Mouse (Mus musculus): ENCODE measurements at regions not wholly inside any gene's neighbourhood (a gene's known extent, or its start where the extent isn't known, plus 50 kb on each side); places are given as distances from the start of the nearest gene placed in this dataset.

DNA sequence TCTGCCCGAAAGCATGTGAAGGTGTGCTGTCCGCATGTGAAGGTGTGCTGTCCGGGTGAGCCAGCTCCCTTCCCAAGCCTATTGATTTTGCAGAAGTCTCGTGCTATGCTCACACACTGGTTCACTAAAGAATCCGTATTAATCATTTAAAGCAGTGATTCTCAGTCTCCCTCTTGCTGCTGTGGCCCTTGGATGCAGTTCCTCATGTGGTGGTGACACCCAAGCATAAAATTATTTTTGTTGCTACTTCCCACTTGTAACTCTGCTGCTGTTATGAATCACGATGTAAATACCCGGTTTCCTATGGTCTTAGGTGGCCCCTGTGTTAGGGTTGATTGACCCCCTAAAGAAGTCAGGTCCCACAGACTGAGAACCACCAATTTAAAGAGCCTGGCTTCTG, 55.7 kb upstream of the Emb start:
- ATAC-seq (ENCODE audit: low FRiP score) (no peak), DNase-seq (ENCODE audit: low spot score) (no peak)
- no peak overlapping the region for H3K4me3 ChIP-seq (replicated peaks; ENCODE audit: low read length)
- H3K27me3 ChIP-seq (ENCODE audit: control insufficient read depth, insufficient read depth, low read length) = no peaks in the 10 kb centered on the region
- H3K4me1 ChIP-seq (replicated peaks; ENCODE audit: control insufficient read depth, insufficient read depth, low read length) = no peaks in the 10 kb centered on the region
- no peak overlapping the region for H3K4me2 ChIP-seq (replicated peaks)
- H3K27ac ChIP-seq = no peak overlapping the region
- no peak overlapping the region for H3K9ac ChIP-seq
- no peaks in the 10 kb centered on the region for H3K9me3 ChIP-seq (ENCODE audit: control insufficient read depth, low read length)
- H3K36me3 ChIP-seq (replicated peaks; ENCODE audit: control insufficient read depth, insufficient read depth) = no peaks in the 10 kb centered on the region
- 89% methylated on average over 7 of the region's 7 CpGs for WGBS

DNA sequence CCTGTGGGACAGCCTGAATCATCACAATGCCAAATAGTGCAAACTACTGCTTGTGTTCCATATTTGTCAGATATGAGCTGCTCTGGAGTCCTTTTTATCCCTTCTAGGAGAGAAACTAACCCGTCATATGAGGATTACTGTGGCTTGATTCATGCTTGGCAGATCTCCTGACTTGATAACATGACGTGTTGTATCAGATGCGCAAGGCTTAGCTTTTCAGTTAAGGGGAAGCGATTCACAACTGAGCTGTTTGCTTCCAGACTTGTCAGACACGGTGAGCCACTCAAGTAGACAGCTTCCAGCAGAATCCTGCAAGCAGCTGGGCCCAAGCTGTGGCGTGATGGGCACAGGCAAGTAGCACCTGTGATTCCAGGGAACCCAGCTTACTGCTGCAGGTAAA, 64.5 kb upstream of the Emb start:
- no peak overlapping the region for H3K9ac ChIP-seq
- H3K27me3 ChIP-seq (ENCODE audit: control insufficient read depth, insufficient read depth, low read length) = no peaks in the 10 kb centered on the region
- H3K9me3 ChIP-seq (ENCODE audit: control insufficient read depth, low read length) = no peaks in the 10 kb centered on the region
- H3K4me1 ChIP-seq (replicated peaks; ENCODE audit: control insufficient read depth, insufficient read depth, low read length) = no peaks in the 10 kb centered on the region
- H3K4me2 ChIP-seq (replicated peaks) = no peak overlapping the region
- DNase-seq (ENCODE audit: low spot score) (no peak), ATAC-seq (ENCODE audit: low FRiP score) (no peak)
- no peak overlapping the region for H3K27ac ChIP-seq
- H3K36me3 ChIP-seq (replicated peaks; ENCODE audit: control insufficient read depth, insufficient read depth) = no peaks in the 10 kb centered on the region
- no peak overlapping the region for H3K4me3 ChIP-seq (replicated peaks; ENCODE audit: low read length)
- WGBS = 71% methylated on average over 6 of the region's 6 CpGs

DNA sequence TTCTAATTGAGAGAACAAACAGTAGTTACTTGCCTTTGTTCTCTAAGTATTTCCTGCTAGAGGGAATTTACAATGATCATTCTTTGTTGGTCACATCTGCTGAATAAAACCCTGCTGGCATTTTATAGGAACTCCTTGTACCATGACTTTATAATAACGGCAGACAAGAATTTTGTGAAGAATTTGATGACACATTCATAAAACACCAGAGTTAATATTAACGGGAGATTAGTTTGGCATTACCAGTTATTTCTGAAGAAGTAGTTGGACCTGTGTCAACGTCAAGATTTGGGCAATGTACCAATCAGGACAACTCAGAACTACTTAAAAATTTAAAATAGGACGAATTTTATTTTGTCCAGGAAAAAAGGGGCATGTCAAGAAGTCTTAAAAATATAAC, 65.1 kb upstream of the Emb start:
- H3K9ac ChIP-seq = no peak overlapping the region
- H3K27ac ChIP-seq = no peak overlapping the region
- no peaks in the 10 kb centered on the region for H3K9me3 ChIP-seq (ENCODE audit: control insufficient read depth, low read length)
- WGBS = 85% methylated on average over 4 of the region's 4 CpGs
- no peak for DNase-seq (ENCODE audit: low spot score)
- H3K4me1 ChIP-seq (replicated peaks; ENCODE audit: control insufficient read depth, insufficient read depth, low read length) = no peaks in the 10 kb centered on the region
- H3K4me3 ChIP-seq (replicated peaks; ENCODE audit: low read length) = no peak overlapping the region
- ATAC-seq (ENCODE audit: low FRiP score) = no peak
- no peaks in the 10 kb centered on the region for H3K36me3 ChIP-seq (replicated peaks; ENCODE audit: control insufficient read depth, insufficient read depth)
- no peaks in the 10 kb centered on the region for H3K27me3 ChIP-seq (ENCODE audit: control insufficient read depth, insufficient read depth, low read length)
- H3K4me2 ChIP-seq (replicated peaks) = no peak overlapping the region

DNA sequence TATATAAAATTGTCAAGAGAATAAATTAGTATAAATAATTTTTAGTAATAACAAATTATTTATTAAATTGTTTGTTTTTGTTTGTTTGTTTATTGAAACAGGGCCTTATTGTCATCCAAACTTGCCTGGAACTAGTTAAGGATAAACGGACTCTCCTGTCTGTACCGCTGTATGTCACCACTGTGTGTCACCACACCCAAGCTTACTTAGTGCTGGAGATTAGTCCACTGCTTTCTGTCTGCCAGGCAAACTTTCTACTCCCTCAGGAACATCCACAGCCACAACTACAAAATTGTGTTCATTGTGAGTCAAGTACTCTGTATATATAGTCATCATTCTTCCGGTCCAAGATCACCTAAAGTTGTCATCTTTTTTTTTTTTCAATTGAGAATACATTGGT, 74.0 kb upstream of the Emb start:
- Histone ChIP-seq H3K9me3 (ENCODE audit: control insufficient read depth, low read length) (no peaks in the 10 kb centered on the region), H3K4me1 (replicated peaks; ENCODE audit: control insufficient read depth, insufficient read depth, low read length) (no peaks in the 10 kb centered on the region), H3K4me2 (replicated peaks) (no peak overlapping the region), H3K4me3 (replicated peaks; ENCODE audit: low read length) (no peak overlapping the region), H3K27me3 (ENCODE audit: control insufficient read depth, insufficient read depth, low read length) (no peaks in the 10 kb centered on the region), H3K27ac (no peak overlapping the region), H3K9ac (no peak overlapping the region), H3K36me3 (replicated peaks; ENCODE audit: control insufficient read depth, insufficient read depth) (no peaks in the 10 kb centered on the region)
- ATAC-seq (ENCODE audit: low FRiP score) (no peak), DNase-seq (ENCODE audit: low spot score) (no peak)
- WGBS = 89% methylated on average over 3 of the region's 3 CpGs

DNA sequence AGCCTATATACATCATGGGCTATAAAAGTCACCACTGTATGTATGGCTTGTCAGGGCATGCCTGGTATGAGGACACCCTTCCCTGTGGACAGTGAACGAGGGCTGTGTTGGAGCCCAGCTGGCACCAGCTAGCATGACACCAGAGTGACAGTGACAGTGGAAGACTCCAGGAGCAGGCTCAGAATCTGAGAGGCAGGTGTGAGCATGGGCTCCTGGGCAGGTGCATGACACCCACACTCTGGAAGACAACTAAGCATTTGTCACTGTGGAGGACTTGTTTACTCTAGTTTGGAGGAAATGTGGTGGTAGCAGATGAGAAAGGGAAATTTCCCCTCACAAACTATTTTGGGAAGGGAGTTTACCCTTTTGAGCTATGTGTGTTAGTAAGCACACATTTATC, 76.2 kb upstream of the Emb start:
- no peak overlapping the region for H3K27ac ChIP-seq
- H3K4me2 ChIP-seq (replicated peaks) = no peak overlapping the region
- H3K27me3 ChIP-seq (ENCODE audit: control insufficient read depth, insufficient read depth, low read length) = no peaks in the 10 kb centered on the region
- ATAC-seq (ENCODE audit: low FRiP score) (no peak), DNase-seq (ENCODE audit: low spot score) (no peak)
- WGBS = 83% methylated on average over 1 of the region's 1 CpGs
- no peak overlapping the region for H3K4me3 ChIP-seq (replicated peaks; ENCODE audit: low read length)
- no peaks in the 10 kb centered on the region for H3K36me3 ChIP-seq (replicated peaks; ENCODE audit: control insufficient read depth, insufficient read depth)
- H3K9ac ChIP-seq = no peak overlapping the region
- no peaks in the 10 kb centered on the region for H3K9me3 ChIP-seq (ENCODE audit: control insufficient read depth, low read length)
- H3K4me1 ChIP-seq (replicated peaks; ENCODE audit: control insufficient read depth, insufficient read depth, low read length) = no peaks in the 10 kb centered on the region

DNA sequence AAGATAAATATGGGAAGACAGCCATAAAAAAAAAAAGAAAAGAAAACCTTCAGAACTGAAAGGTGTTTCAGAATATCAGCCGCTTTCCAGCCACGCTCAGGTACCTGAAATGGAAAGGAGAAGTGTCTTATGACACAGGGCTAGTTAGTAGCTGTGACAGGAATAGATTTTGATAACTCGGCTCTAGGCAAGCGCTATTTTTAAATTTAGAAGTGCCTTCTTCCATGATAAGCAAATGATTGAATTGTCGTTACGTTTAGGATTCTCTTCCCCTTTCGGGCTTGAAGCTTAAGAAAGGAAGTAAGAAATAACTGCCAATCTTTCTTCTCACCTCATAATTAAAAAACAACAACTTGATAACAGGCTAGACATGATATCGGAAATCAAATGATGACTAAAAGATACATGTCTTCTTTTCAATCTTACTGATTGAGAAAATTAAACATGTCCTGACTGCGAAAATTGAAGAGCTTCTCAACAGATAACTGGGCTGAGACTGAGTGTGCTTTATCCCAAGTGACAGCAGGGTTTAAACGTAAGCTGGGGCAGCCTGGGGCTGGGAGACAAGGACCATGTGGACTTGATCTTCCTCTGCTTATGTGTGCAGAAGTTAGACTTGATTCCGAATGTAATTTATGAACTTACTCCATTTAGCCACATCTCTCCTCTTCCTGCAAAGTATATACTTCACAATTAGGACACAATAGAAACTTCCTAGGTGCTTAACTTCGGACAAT, 80.4 kb upstream of the Emb start:
- Histone ChIP-seq H3K4me3 (replicated peaks; ENCODE audit: low read length) (no peak overlapping the region), H3K27ac (no peak overlapping the region), H3K4me2 (replicated peaks) (no peak overlapping the region), H3K4me1 (replicated peaks; ENCODE audit: control insufficient read depth, insufficient read depth, low read length) (no peaks in the 10 kb centered on the region), H3K27me3 (ENCODE audit: control insufficient read depth, insufficient read depth, low read length) (no peaks in the 10 kb centered on the region), H3K36me3 (replicated peaks; ENCODE audit: control insufficient read depth, insufficient read depth) (no peaks in the 10 kb centered on the region), H3K9ac (no peak overlapping the region), H3K9me3 (ENCODE audit: control insufficient read depth, low read length) (no peaks in the 10 kb centered on the region)
- no peak for DNase-seq (ENCODE audit: low spot score)
- no peak for ATAC-seq (ENCODE audit: low FRiP score)
- 86% methylated on average over 12 of the region's 12 CpGs for WGBS

DNA sequence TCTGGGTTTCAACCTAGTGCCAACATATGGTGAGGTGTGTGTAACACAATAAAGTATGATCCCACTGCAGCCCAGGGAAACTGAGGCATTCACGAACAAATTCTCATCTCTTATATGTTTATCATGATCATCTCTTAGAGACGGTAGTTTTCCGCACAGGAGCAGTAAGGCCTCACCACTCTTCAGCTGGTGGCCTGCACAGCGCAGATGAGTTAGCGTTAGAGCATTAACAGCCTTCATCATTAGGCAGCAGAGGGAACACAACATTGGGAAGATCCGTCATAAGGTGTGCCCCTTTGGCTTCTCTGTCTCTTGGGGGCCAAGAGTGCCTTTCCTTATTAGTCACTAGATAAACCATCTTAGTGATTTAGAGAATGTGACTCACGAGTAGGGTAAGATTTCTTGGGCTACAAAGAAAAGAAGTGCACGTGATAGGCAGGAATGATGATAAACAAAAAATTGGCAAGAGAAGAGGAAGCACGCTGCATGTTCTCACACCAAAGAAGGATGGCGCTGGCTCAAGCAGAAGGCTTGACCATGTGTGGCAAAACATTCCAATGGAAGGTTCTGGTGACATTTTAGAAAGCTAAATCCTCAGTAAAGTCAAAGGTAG, 81.1 kb upstream of the Emb start:
- Histone ChIP-seq H3K27me3 (ENCODE audit: control insufficient read depth, insufficient read depth, low read length) (no peaks in the 10 kb centered on the region), H3K9ac (no peak overlapping the region)

DNA sequence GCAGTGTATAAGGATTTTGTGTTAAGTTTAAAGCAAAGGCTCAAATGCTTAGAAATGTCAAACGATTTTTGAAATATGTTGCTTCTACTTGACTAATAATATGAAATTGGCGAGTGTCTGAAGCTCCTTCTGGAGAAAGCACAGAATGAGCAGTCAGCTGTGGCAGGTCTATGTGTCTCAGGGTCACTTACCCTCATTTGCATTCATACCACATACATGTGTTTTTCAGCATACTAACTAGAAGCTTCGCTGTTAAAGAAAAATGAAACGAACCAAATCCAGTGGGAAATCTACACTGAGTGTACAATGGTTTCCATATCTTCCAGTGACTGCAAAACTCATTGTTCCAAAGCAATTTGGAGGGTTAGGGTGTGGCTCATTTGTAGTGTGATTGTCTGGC, 88.7 kb upstream of the Emb start:
- Histone ChIP-seq H3K9me3 (ENCODE audit: control insufficient read depth, low read length) (no peaks in the 10 kb centered on the region), H3K4me1 (replicated peaks; ENCODE audit: control insufficient read depth, insufficient read depth, low read length) (peaks cover 8% of the 10 kb centered on the region; the same call in 1 of the 2 replicates), H3K4me2 (replicated peaks) (no peak overlapping the region), H3K36me3 (replicated peaks; ENCODE audit: control insufficient read depth, insufficient read depth) (no peaks in the 10 kb centered on the region), H3K27me3 (ENCODE audit: control insufficient read depth, insufficient read depth, low read length) (no peaks in the 10 kb centered on the region), H3K27ac (peak overlapping the region; percentile 59), H3K4me3 (replicated peaks; ENCODE audit: low read length) (no peak overlapping the region), H3K9ac (no peak overlapping the region)
- 39% methylated on average over 4 of the region's 4 CpGs for WGBS
- DNase-seq (ENCODE audit: low spot score) (peak; percentile 57), ATAC-seq (ENCODE audit: low FRiP score) (peak; percentile 68; the same call in 1 of the 2 replicates)

More for the DNA sequence above, 81.1 kb upstream of the Emb start:
- Histone ChIP-seq H3K9me3 (ENCODE audit: control insufficient read depth, low read length) (no peaks in the 10 kb centered on the region), H3K4me2 (replicated peaks) (no peak overlapping the region), H3K4me1 (replicated peaks; ENCODE audit: control insufficient read depth, insufficient read depth, low read length) (no peaks in the 10 kb centered on the region), H3K27ac (no peak overlapping the region), H3K4me3 (replicated peaks; ENCODE audit: low read length) (no peak overlapping the region), H3K36me3 (replicated peaks; ENCODE audit: control insufficient read depth, insufficient read depth) (no peaks in the 10 kb centered on the region)
- 90% methylated on average over 10 of the region's 10 CpGs for WGBS
- ATAC-seq (ENCODE audit: low FRiP score) = no peak
- DNase-seq (ENCODE audit: low spot score) = no peak

DNA sequence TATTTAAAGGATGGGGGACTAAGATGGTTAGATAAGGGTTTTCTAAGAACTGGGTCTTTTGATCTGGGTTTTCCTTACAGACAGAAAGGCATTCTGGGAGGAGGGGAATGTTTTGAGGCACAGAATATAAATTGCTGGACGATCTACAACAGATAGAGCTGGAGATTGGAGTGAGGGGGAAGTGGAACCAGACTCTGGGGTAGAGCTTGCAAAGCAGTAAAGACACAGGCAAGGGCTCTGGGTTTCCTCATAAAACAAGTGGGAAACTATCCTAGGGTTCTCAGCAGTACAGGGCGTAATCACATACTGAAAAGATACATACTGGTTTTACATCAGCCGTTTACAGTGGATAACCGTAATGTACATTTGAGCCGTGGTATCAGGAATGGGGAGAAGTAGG, 89.5 kb upstream of the Parp8 start:
- ATAC-seq (ENCODE audit: low FRiP score) (no peak), DNase-seq (ENCODE audit: low spot score) (no peak)
- Histone ChIP-seq H3K27ac (no peak overlapping the region), H3K4me3 (replicated peaks; ENCODE audit: low read length) (no peak overlapping the region), H3K9me3 (ENCODE audit: control insufficient read depth, low read length) (no peaks in the 10 kb centered on the region), H3K4me2 (replicated peaks) (no peak overlapping the region), H3K27me3 (ENCODE audit: control insufficient read depth, insufficient read depth, low read length) (no peaks in the 10 kb centered on the region), H3K4me1 (replicated peaks; ENCODE audit: control insufficient read depth, insufficient read depth, low read length) (peaks cover 3% of the 10 kb centered on the region; the same call in 1 of the 2 replicates), H3K9ac (no peak overlapping the region), H3K36me3 (replicated peaks; ENCODE audit: control insufficient read depth, insufficient read depth) (no peaks in the 10 kb centered on the region)
- WGBS = 93% methylated on average over 5 of the region's 5 CpGs
